Mouse (Mus musculus) G1E (cell line): ENCODE measurements at regions not wholly inside any gene's neighbourhood (a gene's known extent, or its start where the extent isn't known, plus 50 kb on each side); places are given as distances from the start of the nearest gene placed in this dataset.

Source experiments
- ATAC-seq: 2 replicates; pipeline ENCODE4 v1.8.0; 2016; ENCODE audit warnings: mild to moderate bottlenecking; ENCODE audit not compliant: insufficient number of reproducible peaks, poor library complexity, low FRiP score, severe bottlenecking; ENCODE audit errors: extremely low read depth
- DNase-seq: peaks from one replicate; pipeline ENCODE4 v3.0.0; 2012; ENCODE audit warnings: low spot score
- H3K27me3 ChIP-seq: 2 replicates; pipeline ENCODE4 v1.6.1; 2012; ENCODE audit warnings: mild to moderate bottlenecking, low read length, inconsistent platforms; ENCODE audit not compliant: insufficient read depth
- H3K36me3 ChIP-seq: replicated peaks from 2 replicates; pipeline ENCODE3; 2012; ENCODE audit warnings: mild to moderate bottlenecking, inconsistent platforms
- H3K4me1 ChIP-seq: 2 replicates; pipeline ENCODE4 v1.6.1; 2012; ENCODE audit warnings: low read depth, low read length, inconsistent platforms, mixed read lengths; ENCODE audit not compliant: insufficient read depth
- H3K4me3 ChIP-seq: 2 replicates; pipeline ENCODE4 v1.5.1; 2012; ENCODE audit warnings: low read depth, mild to moderate bottlenecking, inconsistent platforms, low read length, moderate library complexity, mixed read lengths
- H3K9me3 ChIP-seq: replicated peaks from 2 replicates; pipeline ENCODE4 v1.6.1; 2012; ENCODE audit warnings: inconsistent platforms
- CTCF ChIP-seq: IDR thresholded peaks from 2 replicates; pipeline ENCODE4 v1.5.1; 2012; ENCODE audit warnings: low read depth, low read length, inconsistent platforms, mixed read lengths
- GATA1 ChIP-seq: IDR thresholded peaks from 2 replicates; pipeline ENCODE4 v1.6.1; 2012; ENCODE audit warnings: borderline replicate concordance, low read length, inconsistent platforms, mixed read lengths
- GATA2 ChIP-seq: IDR thresholded peaks from 2 replicates; pipeline ENCODE4 v1.6.1; 2012; ENCODE audit warnings: low read depth, low read length, inconsistent platforms, borderline replicate concordance
- POLR2AphosphoS5 ChIP-seq: IDR thresholded peaks from 2 replicates; pipeline ENCODE4 v1.6.1; 2012; ENCODE audit warnings: low read depth, low read length, inconsistent platforms; ENCODE audit not compliant: insufficient replicate concordance
- TAL1 ChIP-seq: conservative IDR thresholded peaks from 2 replicates; pipeline ENCODE4 v1.6.1; 2012; ENCODE audit warnings: low read depth, low read length, inconsistent platforms, mixed read lengths

DNA sequence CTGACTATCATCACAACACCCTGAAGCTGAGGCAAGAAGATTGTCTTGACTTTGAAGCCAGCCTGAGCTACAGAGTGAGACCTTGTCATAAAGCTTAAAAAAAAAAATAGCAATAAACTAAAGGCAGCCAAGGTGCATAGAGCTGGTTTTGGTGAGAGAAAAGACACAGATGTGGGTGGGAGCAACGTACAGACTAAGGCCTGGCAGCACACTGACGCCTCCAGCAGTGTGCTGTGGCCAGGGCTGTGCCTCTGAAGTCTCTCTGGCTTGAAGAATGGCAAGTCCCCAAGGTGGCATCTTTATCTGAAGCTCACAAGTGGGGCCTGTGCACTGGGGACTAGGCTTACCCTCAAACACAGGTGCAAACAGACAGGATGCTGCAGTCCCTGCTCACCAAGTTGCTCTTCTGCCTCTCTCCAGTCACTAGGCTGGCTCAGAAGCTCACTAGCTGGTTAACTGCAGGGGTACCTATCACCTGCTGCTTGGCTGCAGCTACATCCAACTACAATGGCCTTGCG, 159.3 kb upstream of the Zmiz1 start:
- TF ChIP-seq TAL1, result no peak
- TF ChIP-seq CTCF, result no peak
- TF ChIP-seq GATA1, result no peak
- TF ChIP-seq GATA2, result no peak
- no peak for TF ChIP-seq POLR2AphosphoS5
- no peak for DNase-seq
- Histone ChIP-seq H3K27me3 (no peaks in the 10 kb centered on the region), H3K9me3 (peaks cover 64% of the 10 kb centered on the region), H3K4me1 (no peaks in the 10 kb centered on the region), H3K4me3 (no peak overlapping the region), H3K36me3 (no peaks in the 10 kb centered on the region)
- no peak for ATAC-seq

- ATAC-seq (no peak), DNase-seq (no peak)
- no peak for TF ChIP-seq TAL1
- no peaks in the 10 kb centered on the region for H3K4me1 ChIP-seq
- H3K27me3 ChIP-seq, result no peaks in the 10 kb centered on the region
- peaks cover 72% of the 10 kb centered on the region for H3K9me3 ChIP-seq
- H3K36me3 ChIP-seq, result no peaks in the 10 kb centered on the region
- H3K4me3 ChIP-seq, result no peak overlapping the region
Measured at GRCm38 (mm10) chr14:25301336-25302031, 157.5 kb upstream of the Zmiz1 start.

- Histone ChIP-seq H3K36me3 (no peaks in the 10 kb centered on the region), H3K4me3 (peak overlapping the region; percentile 14; the same call in 1 of the 2 replicates), H3K9me3 (peaks cover 86% of the 10 kb centered on the region), H3K27me3 (no peaks in the 10 kb centered on the region), H3K4me1 (no peaks in the 10 kb centered on the region)
- DNase-seq (no peak), ATAC-seq (no peak)
- TF ChIP-seq POLR2AphosphoS5, result no peak
- TF ChIP-seq GATA2, result no peak
- TF ChIP-seq CTCF, result no peak
- no peak for TF ChIP-seq TAL1
- TF ChIP-seq GATA1, result no peak
Measured at GRCm38 (mm10) chr14:25304391-25304851, 154.6 kb upstream of the Zmiz1 start.

- DNase-seq (no peak), ATAC-seq (no peak)
- TF ChIP-seq POLR2AphosphoS5 (no peak), TAL1 (no peak), CTCF (no peak), GATA1 (no peak), GATA2 (no peak)
- no peaks in the 10 kb centered on the region for H3K4me1 ChIP-seq
- no peaks in the 10 kb centered on the region for H3K27me3 ChIP-seq
- no peak overlapping the region for H3K4me3 ChIP-seq
- H3K9me3 ChIP-seq, result peaks cover 85% of the 10 kb centered on the region
- no peaks in the 10 kb centered on the region for H3K36me3 ChIP-seq
Measured at GRCm38 (mm10) chr14:25306166-25306565, 152.8 kb upstream of the Zmiz1 start.

GRCm38 (mm10) chr14:25306961-25307654, 151.9 kb upstream of the Zmiz1 start:
- no peak for DNase-seq
- no peak for ATAC-seq
- Histone ChIP-seq H3K27me3 (no peaks in the 10 kb centered on the region), H3K4me3 (no peak overlapping the region), H3K4me1 (no peaks in the 10 kb centered on the region), H3K36me3 (no peaks in the 10 kb centered on the region), H3K9me3 (peaks cover 87% of the 10 kb centered on the region)
- TF ChIP-seq GATA2, result no peak
- TF ChIP-seq POLR2AphosphoS5, result no peak
- TF ChIP-seq CTCF, result no peak
- no peak for TF ChIP-seq TAL1
- no peak for TF ChIP-seq GATA1

GRCm38 (mm10) chr14:25308051-25308450, 150.9 kb upstream of the Zmiz1 start:
- H3K4me1 ChIP-seq, result no peaks in the 10 kb centered on the region
- no peaks in the 10 kb centered on the region for H3K27me3 ChIP-seq
- TF ChIP-seq GATA2 (no peak), POLR2AphosphoS5 (no peak), CTCF (no peak), GATA1 (no peak), TAL1 (no peak)

DNA sequence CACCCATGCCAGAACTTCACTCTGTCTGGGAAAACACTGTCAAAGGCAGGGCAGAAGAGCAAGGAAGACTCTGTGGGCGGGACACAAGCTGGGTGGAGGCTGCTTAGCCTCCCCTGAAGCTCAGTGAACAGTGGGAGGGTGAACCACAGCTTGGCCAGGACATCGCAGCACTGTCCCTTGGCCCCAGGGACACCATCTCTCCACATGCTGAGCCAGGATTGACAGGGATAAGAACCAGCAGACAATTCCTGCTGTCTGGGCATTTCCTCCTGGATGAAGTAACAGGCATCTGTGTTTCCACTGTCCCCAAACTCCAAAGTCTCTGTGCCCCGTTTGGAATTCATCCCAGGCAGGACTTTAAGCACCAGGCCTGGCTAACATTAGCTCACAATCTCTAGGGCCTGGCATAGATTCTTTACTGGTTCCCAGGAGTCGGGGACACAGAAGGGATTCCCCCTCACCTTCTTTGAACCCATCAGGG, 148.3 kb upstream of the Zmiz1 start:
- ATAC-seq, result no peak
- TF ChIP-seq GATA1 (no peak), GATA2 (no peak), CTCF (no peak), POLR2AphosphoS5 (no peak), TAL1 (no peak)
- DNase-seq, result no peak
- Histone ChIP-seq H3K4me3 (no peak overlapping the region), H3K9me3 (peaks cover 89% of the 10 kb centered on the region), H3K36me3 (no peaks in the 10 kb centered on the region), H3K27me3 (no peaks in the 10 kb centered on the region), H3K4me1 (no peaks in the 10 kb centered on the region)

More at GRCm38 (mm10) chr14:25308051-25308450, 150.9 kb upstream of the Zmiz1 start:
- H3K36me3 ChIP-seq, result no peaks in the 10 kb centered on the region
- DNase-seq (no peak), ATAC-seq (no peak)
- peaks cover 90% of the 10 kb centered on the region for H3K9me3 ChIP-seq
- H3K4me3 ChIP-seq, result no peak overlapping the region
